Mouse (Mus musculus): Measurements from ENCODE around the gene Hnrnpul2.

Hnrnpul2 gene

DNA sequence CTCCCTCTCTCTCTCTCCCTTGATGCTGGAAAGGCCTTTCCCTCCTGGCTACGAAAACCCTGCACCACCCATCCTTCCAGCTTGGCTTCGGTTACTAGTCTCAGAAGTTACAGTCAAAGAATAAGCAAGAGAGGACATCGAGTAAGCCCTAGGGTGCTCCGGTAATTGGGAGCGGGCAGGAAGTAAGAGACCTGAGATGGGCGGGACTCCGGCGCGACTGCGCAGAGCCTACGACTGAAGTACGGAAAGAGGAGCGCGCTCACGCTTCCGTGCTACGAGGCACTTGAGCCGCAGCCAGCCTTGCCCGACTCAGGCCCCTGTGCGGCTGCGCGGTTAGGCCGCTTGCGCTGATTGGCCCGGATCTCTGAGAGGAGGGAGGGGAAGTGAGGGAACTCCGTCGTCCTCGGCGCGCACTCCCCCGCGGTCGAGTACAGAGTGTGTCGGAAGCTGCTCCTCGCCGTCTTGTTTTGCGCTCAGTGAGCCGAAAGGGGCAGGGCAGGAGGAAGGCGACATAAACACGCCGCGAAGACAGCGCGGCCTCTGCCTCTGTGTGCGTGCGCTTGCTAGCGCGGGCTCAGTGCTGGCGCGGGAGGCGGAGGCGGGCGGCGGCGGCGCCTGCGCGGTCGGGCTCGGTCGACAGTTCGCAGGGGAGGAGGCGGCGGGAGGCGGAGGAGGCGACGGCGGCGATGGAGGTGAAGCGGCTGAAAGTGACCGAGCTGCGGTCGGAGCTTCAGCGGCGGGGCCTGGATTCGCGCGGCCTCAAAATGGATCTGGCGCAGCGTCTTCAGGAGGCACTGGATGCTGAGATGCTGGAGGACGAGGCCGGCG is at the start of gene Hnrnpul2:
Gene Hnrnpul2, plus strand, starts transcription at position 415 of the 828 bp plus-strand sequence.
- peak; percentile 97 for DNase-seq (ENCODE audit: low read depth, low spot score)

- DNase-seq (ENCODE audit: low read depth, low spot score) = no peak
These were observed 49.1 kb upstream of the Hnrnpul2 start, which contains the start of gene Tmem223 for GRCm38 (mm10) chr19:8770567-8771270. Gene Tmem223, plus strand, starts transcription at chr19:8770996.

GRCm38 (mm10) chr19:8772996-8773395 is 46.8 kb upstream of the Hnrnpul2 start:
- DNase-seq (ENCODE audit: low read depth, low spot score) = no peak

DNA sequence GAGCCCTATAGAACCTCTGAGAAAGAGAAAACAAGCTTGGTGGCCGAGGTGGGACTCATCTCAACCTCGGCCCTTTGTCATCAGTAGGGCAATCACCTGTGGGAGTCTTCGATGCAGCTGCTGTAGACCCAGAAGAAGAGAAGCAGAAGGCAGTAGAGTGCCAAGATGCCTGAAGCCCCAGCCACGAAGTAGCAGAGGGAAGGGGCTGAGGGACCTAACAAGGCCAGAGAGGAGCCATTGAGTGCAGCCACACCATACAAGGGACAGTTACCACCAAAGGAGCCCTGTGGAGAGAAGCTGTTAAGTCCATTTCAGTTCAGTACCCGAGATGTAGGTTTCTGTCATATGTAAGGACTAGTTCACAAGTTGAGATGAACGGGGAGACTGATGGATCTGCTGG is 46.4 kb upstream of the Hnrnpul2 start:
- DNase-seq (ENCODE audit: low read depth, low spot score) = no peak

DNA sequence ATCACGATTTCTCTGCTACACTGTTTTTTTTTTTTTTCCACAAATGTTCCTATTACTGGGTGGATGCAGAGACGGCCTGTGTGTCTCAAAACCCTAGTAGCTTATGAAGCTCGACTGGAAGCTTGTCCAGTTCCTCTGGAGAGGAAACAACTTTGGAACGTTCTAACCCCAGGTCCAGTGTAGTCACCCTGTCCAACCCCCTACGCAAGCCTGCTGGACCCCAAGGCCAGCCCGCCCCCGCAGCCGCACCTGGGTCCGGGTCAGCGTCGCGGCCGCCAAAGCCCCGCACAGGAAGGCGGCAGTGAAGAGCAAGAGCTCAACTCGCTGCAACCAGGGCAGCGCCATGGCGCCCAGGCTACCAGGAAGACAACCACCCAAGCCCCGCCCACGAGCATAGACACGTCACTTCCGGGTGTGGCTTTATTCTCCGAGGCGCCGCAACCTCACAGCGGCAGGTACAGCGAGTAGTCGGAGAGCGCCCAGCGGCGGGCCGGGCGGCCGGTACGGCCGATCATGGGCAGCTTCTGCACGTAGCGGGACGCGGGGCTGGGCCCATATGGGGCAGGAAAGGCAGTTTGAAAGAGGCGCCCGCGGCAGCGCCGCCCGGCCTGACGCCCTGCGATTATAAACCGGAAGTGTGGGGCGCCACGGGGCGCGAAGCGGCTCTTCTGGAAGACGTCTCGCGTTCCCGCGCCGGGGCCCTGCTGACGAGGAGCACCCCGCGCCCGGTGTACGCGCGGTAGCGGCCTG is 45.5 kb upstream of the Hnrnpul2 start, which contains the start of gene Tmem179b:
Gene Tmem179b, minus strand, starts transcription at position 382 of the 750 bp plus-strand sequence.
- peak; percentile 96 for DNase-seq (ENCODE audit: low read depth, low spot score)

- no peak for DNase-seq (ENCODE audit: low read depth, low spot score)
These were observed 44.8 kb upstream of the Hnrnpul2 start for GRCm38 (mm10) chr19:8774951-8775421.

DNA sequence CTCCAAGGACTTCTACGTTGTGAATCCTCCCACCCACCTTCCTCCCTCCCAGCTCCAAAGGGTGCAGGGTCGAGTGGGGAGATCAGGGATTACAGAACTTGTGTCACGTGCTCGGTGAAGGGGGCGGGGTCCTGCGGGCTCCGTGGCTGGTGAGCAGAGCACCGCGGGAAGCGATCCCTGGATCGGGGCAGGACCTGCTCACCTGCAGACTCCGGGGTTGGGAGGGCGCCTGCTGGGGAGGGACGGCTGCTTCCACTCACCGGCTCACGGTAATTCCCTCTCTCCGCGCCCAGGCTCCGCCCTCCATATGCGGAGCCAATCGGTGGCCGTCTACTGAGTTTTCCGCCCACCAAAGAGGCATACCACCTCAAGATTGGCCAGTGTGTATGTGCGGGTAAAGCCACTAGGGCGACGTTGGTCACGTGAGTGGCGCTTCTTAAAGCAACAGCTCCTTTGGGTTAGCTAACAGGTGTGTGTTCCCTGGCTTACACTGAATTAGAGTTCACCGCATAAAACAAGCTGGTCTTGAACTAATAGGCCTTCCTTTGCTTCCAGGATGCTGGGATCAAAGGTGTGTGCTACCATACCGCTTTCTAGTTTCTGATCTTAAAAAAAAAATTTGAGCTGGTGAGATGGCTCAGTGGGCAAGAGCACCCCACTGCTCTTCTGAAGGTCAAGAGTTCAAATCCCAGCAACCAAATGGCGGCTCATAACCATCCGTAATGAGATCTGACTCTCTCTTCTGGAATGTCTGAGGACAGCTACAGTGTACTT is 33.6 kb upstream of the Hnrnpul2 start, which contains the start of gene Taf6l:
Gene Taf6l, minus strand, starts transcription at position 410 of the 774 bp plus-strand sequence.
- peak; percentile 87 for DNase-seq (ENCODE audit: low read depth, low spot score)

GRCm38 (mm10) chr19:8788521-8788920 is 31.3 kb upstream of the Hnrnpul2 start:
- DNase-seq (ENCODE audit: low read depth, low spot score) = no peak

DNA sequence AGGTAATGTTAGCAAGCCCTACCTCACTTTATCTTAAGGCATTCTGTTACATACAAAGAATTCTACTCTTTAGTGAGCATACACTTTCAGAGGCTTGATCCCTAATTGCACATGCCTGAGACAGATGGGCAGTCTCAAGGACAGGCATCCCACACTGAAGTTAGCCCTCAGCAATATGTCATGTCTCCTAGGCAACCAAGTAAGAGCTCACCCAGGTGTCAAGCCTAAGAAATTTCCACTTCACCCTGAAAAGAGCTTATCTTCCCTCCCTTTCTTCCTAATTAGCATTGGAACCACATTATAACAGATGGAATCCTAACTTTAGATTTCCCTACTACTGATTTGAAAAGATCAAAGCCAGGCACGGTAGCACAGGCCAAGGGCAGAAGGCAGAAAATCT is 30.6 kb upstream of the Hnrnpul2 start:
- no peak for DNase-seq (ENCODE audit: low read depth, low spot score)

DNA sequence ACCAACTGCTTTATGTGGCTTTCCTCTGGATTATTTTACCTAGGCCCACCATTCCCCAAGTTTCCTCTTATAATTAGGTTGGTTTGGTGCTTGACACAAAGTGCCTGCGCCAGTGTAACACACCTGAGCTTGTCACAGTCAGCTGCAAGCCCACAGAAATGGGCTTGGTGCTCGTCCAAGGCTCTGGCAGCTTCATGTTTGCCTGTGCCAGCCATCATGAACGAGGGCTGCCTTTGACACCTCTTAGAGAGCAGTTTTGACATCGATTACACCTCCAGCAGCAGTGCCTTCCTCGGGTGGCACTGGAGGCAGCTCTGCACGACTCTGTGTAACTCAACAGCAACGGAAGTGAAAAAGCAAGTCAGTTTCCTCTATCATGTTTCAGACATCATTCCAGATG is 29.6 kb upstream of the Hnrnpul2 start:
- DNase-seq (ENCODE audit: low read depth, low spot score) = no peak

DNA sequence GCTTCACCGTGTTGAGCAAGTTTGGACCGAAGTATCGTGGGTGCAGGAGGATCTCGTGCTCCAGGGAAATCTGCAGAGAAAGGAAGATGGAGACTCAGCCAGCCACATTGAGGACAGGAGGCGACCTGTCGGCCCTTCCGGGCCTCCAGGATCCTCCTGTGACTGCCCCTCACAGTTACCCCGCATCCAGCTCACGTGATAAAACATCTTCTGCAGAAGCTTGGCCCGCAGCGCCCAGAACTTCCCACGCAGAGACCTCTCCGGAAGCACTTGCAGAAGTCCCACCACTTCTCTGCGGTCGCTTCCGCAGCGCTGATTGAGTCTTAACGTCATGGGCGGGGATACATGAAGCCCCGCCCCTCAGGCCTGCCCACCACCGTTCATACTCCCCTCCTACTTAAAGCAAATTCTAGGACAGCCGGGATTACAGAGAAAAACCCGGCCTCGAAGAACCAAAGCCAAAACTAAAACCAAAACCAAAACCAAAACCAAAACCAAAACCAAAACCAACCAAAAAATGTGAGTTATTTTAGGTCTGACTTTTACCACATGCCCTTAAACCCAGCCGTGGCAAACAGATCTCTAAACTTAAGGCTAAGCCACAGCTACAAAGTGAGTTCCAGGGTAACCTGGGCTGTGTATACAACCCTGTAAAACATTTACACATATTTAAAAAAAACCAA is 21.4 kb upstream of the Hnrnpul2 start, which contains the start of gene Polr2g:
Gene Polr2g, minus strand, starts transcription at position 314 of the 683 bp plus-strand sequence.
- peak; percentile 81 for DNase-seq (ENCODE audit: low read depth, low spot score)

- no peak for DNase-seq (ENCODE audit: low read depth, low spot score)
These were observed 20.9 kb upstream of the Hnrnpul2 start for GRCm38 (mm10) chr19:8798947-8799315.

DNA sequence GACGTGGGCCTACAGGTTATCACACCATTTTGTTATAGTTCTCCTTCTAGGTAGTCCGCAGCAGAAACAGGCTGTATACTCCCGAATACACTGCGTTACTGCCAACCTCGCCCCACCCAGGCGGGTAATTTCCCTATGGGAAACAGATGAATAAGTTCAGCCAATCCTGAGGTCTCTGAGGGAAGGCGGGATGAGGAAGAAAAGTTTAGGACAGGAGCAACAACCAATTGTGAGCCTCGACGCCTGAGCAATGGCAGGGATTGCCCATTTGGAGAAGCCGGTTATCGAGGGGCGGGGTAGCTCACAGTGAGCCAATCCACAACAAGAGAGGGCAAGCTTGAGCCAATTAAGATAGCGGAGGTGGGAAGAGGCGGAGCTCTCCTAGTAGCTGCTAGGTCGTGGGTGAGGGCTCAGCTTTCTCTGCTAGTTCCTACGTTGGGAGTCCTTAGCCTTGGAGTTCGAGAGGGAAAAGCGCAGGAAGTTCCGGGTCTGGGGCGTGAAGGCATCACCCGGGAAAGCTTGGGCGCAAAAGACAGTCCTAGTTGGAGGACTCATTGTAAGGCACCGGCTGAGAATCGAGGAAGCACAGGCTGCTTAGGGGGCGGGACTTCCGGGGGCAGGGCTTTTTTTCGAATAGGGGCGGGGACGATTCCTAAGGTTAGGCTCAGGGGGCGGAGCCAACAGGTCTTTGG is 17.5 kb upstream of the Hnrnpul2 start, which contains the start of gene Zbtb3:
Gene Zbtb3, plus strand, starts transcription at position 426 of the 692 bp plus-strand sequence.
- peak; percentile 90 for DNase-seq (ENCODE audit: low read depth, low spot score)

DNA sequence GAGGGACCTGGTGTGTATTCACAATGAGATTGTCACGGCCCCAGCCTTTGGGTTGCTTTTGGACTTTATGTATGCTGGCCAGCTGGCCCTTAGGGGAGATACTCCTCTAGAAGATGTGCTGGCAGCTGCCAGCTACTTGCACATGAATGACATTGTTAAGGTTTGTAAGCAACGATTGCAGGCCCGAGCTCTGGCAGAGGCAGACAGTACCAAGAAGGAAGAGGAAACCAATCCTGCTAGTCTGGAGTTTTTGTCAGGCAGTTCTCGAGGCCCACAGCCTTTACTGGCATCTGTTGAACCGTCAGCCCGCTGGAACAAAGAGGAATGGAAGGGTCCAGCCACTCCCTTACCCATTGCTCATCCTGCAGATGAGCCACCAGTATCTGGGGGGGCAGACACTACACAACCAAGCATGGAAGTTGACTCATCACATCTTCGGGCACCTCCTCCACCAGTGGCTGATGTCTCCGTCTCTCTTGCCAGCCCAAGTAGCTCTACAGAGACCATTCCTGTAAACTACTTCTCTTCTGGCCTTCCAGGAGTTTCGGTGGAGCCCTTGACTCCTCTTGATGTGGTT is 16.5 kb upstream of the Hnrnpul2 start:
- DNase-seq (ENCODE audit: low read depth, low spot score) = no peak

- DNase-seq (ENCODE audit: low read depth, low spot score) = no peak
These were observed 15.7 kb upstream of the Hnrnpul2 start for GRCm38 (mm10) chr19:8803879-8804660.

DNA sequence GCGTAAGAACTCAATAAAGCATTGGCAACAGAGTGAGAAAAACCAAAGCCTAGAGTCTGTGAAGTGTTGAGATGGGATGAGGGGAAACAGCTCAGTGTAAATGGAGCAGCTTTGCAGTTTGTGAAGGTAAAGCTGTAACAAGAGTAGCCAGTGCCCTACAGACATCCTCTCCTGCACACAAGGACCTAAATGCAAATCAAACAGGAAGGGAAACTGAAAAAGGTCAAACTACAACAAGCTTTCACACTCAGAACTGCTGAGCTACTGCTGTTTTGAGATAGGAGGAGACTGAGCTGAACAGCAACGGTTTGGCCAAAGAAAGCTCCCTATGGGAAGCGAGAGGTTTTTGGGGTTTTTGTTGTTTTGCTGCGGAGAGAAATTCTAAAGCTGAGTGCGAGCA is 13.0 kb upstream of the Hnrnpul2 start:
- no peak for DNase-seq (ENCODE audit: low read depth, low spot score)

DNA sequence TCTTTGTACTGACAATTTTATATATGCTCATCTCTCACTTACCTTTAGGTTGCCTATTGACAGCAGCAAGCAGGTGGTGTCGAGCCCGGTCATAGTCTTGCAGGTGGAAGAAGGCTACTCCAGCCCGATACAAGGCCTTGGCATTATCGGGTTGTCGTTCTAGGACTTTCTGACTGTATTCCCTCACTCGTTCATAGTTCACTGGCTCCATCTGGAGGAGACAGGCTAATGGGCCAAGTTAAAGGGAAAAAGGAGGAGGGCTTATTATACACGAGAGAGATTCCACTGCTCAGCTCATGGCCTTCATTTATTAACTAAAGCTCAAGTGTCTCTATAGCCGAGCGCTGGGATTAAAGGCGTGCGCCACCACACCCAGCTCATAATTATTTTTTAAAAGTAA is 4.0 kb upstream of the Hnrnpul2 start:
- DNase-seq (ENCODE audit: low read depth, low spot score) = no peak

DNA sequence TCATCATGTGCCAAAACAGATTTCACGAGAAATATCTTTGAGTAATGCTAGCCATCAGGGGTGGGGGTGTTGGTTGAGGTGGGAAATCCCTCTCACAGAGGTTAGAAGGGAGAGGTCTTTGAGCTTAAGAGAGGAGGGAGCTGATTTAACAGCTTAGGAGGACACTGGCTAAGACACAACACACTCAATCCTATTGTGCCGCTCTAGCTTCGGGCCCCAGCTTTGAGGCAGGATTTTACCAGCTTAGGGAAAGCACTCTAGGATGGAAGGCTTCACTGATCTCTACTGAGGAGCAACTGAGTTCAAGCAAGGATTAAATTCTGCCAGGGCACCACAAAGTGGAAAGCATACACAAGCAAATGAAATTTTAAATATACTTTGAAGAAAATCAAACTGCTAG is 2.8 kb upstream of the Hnrnpul2 start:
- peak; percentile 70 for DNase-seq (ENCODE audit: low read depth, low spot score)

Data from retina, postnatal 7 days (tissue).